Mouse (Mus musculus): ENCODE data around the gene Abcg4.

Gene Abcg4

GRCm38 (mm10) chr9:44268432-44268831 lies 20.0 kb downstream of the Abcg4 start, which contains the start of gene Nlrx1:
Nlrx1 (minus strand) TSS chr9:44268599.
- no peaks in the 10 kb centered on the region for H3K27me3 ChIP-seq (ENCODE audit: control insufficient read depth, insufficient read depth, low read length, poor library complexity, severe bottlenecking)
- no peak for DNase-seq (ENCODE audit: low read depth, low spot score)
- no peaks in the 10 kb centered on the region for H3K36me3 ChIP-seq (ENCODE audit: control insufficient read depth, insufficient read depth, low read length, poor library complexity, severe bottlenecking)

- no peaks in the 10 kb centered on the region for H3K36me3 ChIP-seq (ENCODE audit: control insufficient read depth, insufficient read depth, low read length, poor library complexity, severe bottlenecking)
- DNase-seq (ENCODE audit: low read depth, low spot score) = peak; percentile 86
- no peaks in the 10 kb centered on the region for H3K27me3 ChIP-seq (ENCODE audit: control insufficient read depth, insufficient read depth, low read length, poor library complexity, severe bottlenecking)
Observed at GRCm38 (mm10) chr9:44268027-44268360, 20.4 kb downstream of the Abcg4 start.

DNA sequence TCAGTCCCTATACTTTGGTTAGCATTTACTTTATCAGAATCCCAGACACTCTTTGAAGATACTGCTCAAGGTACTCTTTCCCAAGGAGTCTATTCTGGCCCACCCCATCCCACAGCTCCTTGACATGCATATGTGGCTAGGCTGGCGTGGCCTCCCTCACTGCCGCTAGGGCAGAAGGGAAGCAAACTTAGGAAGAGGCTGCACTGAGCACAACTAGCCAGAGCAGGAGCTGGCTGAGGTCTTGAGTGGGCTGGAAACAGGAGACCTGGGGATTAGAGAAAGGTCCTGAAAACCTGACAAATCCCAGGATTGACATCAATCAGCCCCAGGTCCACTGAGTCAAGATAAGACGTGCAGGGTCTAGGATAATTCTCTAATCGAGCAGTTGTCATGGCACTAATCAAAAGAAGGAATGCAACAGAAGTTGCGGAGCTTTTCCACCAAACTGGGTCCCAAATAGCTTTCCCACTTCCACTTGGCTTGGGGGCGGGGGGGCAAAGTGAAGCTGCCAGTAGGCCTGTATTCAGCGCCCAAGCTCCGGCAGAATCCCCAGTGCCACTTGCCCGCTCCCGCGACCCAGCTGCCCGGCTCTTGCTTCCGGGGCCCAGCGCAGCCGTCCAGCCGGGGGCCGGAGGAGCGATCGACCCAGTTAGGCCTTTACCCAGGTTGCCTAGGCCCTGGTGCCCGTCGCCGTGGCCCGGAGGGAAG lies 20.9 kb downstream of the Abcg4 start:
- Histone ChIP-seq H3K36me3 (ENCODE audit: control insufficient read depth, insufficient read depth, low read length, poor library complexity, severe bottlenecking) (no peaks in the 10 kb centered on the region), H3K27me3 (ENCODE audit: control insufficient read depth, insufficient read depth, low read length, poor library complexity, severe bottlenecking) (no peaks in the 10 kb centered on the region)
- DNase-seq (ENCODE audit: low read depth, low spot score) = no peak

DNA sequence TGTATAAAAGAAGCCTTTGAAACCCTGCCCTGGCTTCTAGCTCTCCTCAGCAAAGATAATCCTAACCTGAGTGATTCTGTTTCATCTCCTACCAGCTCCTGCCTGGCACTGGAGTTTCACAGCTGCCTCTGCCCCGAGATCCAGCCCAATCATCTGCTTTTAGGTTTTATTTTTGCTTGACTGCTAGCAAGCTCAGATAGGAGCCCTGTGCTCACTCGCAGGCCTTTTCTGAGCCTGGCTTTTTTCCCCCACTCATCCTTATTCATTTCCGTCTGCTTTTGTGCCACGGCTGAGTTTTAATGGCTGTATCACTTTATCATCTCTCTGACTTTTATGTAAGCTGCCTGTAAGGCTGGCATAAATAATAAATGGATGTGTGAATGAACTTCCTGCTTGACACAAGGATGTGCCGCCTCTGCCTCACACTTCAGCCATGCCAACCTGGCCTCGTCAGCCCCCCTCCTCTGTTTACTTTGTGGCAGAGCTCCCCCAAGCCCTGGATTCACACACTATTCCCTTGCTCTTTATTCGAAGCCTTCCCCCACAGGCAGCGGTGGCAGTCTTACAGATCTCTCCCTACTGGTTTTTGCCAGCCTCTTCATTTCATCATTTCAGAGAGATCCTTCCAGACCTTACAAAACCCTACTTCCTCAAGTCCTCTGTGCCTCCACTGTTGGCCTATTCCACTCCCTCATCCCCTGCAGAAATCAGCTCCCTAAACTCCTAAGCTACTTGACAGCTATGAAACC lies 21.8 kb downstream of the Abcg4 start:
- H3K27me3 ChIP-seq (ENCODE audit: control insufficient read depth, insufficient read depth, low read length, poor library complexity, severe bottlenecking) = no peaks in the 10 kb centered on the region
- DNase-seq (ENCODE audit: low read depth, low spot score) = no peak
- H3K36me3 ChIP-seq (ENCODE audit: control insufficient read depth, insufficient read depth, low read length, poor library complexity, severe bottlenecking) = no peaks in the 10 kb centered on the region

DNA sequence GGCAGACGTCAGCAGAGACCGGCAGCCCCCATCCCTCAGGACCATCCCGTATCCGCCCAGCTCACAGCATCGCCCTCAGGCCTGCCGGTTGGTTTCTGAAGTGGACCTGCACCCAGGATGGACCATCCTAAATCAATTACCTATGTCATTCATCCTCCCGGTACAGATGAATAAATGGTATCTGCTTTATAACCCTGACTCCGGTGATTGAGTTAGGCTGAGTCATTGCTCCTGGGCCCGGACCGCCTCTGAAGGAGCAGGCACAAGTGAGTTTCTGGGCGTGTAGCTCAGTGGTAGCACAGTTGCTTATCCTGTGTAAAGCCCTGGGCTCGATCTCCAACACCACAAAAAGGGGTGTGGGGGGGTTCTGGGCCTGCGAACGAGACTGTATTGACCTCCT lies 27.0 kb downstream of the Abcg4 start:
- H3K36me3 ChIP-seq (ENCODE audit: control insufficient read depth, insufficient read depth, low read length, poor library complexity, severe bottlenecking) = no peaks in the 10 kb centered on the region
- H3K27me3 ChIP-seq (ENCODE audit: control insufficient read depth, insufficient read depth, low read length, poor library complexity, severe bottlenecking) = no peaks in the 10 kb centered on the region

DNA sequence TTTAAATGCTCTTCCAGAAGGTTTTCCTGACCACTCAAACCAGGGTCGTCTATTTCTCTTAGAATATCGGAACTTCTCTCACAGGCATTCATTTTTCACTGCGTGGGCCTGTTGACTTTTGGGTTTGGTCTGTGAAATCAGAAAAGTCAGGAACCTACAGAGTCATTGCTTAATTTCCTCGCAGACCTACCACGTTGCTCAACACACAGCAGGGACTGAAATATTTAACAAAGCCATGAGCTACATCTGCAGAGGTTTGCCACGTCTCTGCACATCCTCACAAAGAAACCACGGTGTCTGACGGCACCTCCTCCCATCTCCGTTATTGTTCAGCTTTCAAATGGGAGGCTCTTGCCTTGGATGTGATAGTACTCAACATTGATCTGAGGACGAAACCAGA lies 29.4 kb downstream of the Abcg4 start:
- Histone ChIP-seq H3K36me3 (ENCODE audit: control insufficient read depth, insufficient read depth, low read length, poor library complexity, severe bottlenecking) (no peaks in the 10 kb centered on the region), H3K27me3 (ENCODE audit: control insufficient read depth, insufficient read depth, low read length, poor library complexity, severe bottlenecking) (no peaks in the 10 kb centered on the region)
- no peak for DNase-seq (ENCODE audit: low read depth, low spot score)

More for the DNA sequence above, 27.0 kb downstream of the Abcg4 start:
- DNase-seq (ENCODE audit: low read depth, low spot score) = no peak

DNA sequence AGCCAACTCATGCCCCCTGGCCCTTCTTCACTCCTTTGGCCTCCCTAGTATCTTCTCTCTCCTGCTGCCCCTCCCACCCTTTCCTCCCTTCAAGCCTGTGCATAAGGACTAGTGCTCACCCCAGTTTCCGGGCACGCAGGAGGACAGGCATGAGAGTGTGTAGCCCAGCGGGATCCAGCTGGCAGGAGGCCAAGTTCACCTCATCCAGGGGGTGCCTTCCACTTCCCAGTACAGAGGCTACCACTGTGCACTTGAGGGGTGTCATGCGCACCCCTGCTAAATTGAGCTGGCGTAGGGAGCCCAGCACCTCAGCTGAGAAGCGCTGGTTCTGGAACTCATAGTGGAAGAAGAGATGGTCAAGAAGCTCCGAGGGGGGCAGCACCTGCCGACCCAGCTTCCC lies 32.2 kb downstream of the Abcg4 start:
- no peaks in the 10 kb centered on the region for H3K27me3 ChIP-seq (ENCODE audit: control insufficient read depth, insufficient read depth, low read length, poor library complexity, severe bottlenecking)
- no peak for DNase-seq (ENCODE audit: low read depth, low spot score)
- H3K36me3 ChIP-seq (ENCODE audit: control insufficient read depth, insufficient read depth, low read length, poor library complexity, severe bottlenecking) = no peaks in the 10 kb centered on the region

- no peak for DNase-seq (ENCODE audit: low read depth, low spot score)
- Histone ChIP-seq H3K36me3 (ENCODE audit: control insufficient read depth, insufficient read depth, low read length, poor library complexity, severe bottlenecking) (no peaks in the 10 kb centered on the region), H3K27me3 (ENCODE audit: control insufficient read depth, insufficient read depth, low read length, poor library complexity, severe bottlenecking) (no peaks in the 10 kb centered on the region)
Observed at GRCm38 (mm10) chr9:44255136-44255521, 33.3 kb downstream of the Abcg4 start.

DNA sequence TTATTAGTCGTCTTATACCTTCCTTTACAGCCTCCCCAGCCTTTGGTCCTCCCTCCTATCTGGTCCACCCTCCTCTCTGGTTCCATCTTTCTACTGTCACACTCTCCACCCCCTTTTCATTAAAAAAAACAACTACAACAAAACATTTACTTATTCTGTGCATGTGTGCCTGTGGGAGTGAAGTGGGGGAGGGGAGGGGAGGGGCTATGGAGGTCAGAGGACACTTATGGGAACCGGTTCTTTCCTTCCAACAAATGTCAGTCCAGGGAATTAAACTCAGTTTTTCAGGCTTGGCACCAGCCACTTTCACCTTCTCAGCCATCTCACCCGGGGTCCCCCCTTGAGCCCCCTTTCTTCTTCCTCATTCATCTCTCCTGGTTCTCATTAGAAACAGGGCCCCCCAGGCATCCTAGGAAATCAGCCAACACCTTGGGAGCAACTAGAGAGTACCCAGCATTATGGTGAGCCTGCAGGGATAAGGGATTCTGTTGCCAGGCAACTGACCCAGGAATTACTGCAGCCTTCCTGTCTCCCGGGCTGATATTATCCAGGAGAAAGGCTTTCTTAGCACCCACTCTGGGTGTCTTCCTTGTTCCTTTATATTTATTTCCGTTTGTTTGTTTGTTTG lies 33.8 kb downstream of the Abcg4 start:
- Histone ChIP-seq H3K27me3 (ENCODE audit: control insufficient read depth, insufficient read depth, low read length, poor library complexity, severe bottlenecking) (no peaks in the 10 kb centered on the region), H3K36me3 (ENCODE audit: control insufficient read depth, insufficient read depth, low read length, poor library complexity, severe bottlenecking) (no peaks in the 10 kb centered on the region)
- no peak for DNase-seq (ENCODE audit: low read depth, low spot score)

GRCm38 (mm10) chr9:44253441-44253840 lies 35.0 kb downstream of the Abcg4 start:
- DNase-seq (ENCODE audit: low read depth, low spot score) = no peak
- no peaks in the 10 kb centered on the region for H3K36me3 ChIP-seq (ENCODE audit: control insufficient read depth, insufficient read depth, low read length, poor library complexity, severe bottlenecking)
- H3K27me3 ChIP-seq (ENCODE audit: control insufficient read depth, insufficient read depth, low read length, poor library complexity, severe bottlenecking) = no peaks in the 10 kb centered on the region

- H3K27me3 ChIP-seq (ENCODE audit: control insufficient read depth, insufficient read depth, low read length, poor library complexity, severe bottlenecking) = no peaks in the 10 kb centered on the region
- no peak for DNase-seq (ENCODE audit: low read depth, low spot score)
- H3K36me3 ChIP-seq (ENCODE audit: control insufficient read depth, insufficient read depth, low read length, poor library complexity, severe bottlenecking) = no peaks in the 10 kb centered on the region
Observed at GRCm38 (mm10) chr9:44251314-44251713, 37.1 kb downstream of the Abcg4 start, which contains the start of gene Pdzd3. Pdzd3 (minus strand) TSS chr9:44251471.

GRCm38 (mm10) chr9:44250445-44250844 lies 38.0 kb downstream of the Abcg4 start:
- DNase-seq (ENCODE audit: low read depth, low spot score) = no peak
- Histone ChIP-seq H3K36me3 (ENCODE audit: control insufficient read depth, insufficient read depth, low read length, poor library complexity, severe bottlenecking) (no peaks in the 10 kb centered on the region), H3K27me3 (ENCODE audit: control insufficient read depth, insufficient read depth, low read length, poor library complexity, severe bottlenecking) (no peaks in the 10 kb centered on the region)

- Histone ChIP-seq H3K36me3 (ENCODE audit: control insufficient read depth, insufficient read depth, low read length, poor library complexity, severe bottlenecking) (no peaks in the 10 kb centered on the region), H3K27me3 (ENCODE audit: control insufficient read depth, insufficient read depth, low read length, poor library complexity, severe bottlenecking) (no peaks in the 10 kb centered on the region)
- DNase-seq (ENCODE audit: low read depth, low spot score) = peak; percentile 62
Observed at GRCm38 (mm10) chr9:44249181-44250146, 39.0 kb downstream of the Abcg4 start.

GRCm38 (mm10) chr9:44247907-44248306 lies 40.5 kb downstream of the Abcg4 start:
- no peak for DNase-seq (ENCODE audit: low read depth, low spot score)
- Histone ChIP-seq H3K36me3 (ENCODE audit: control insufficient read depth, insufficient read depth, low read length, poor library complexity, severe bottlenecking) (no peaks in the 10 kb centered on the region), H3K27me3 (ENCODE audit: control insufficient read depth, insufficient read depth, low read length, poor library complexity, severe bottlenecking) (no peaks in the 10 kb centered on the region)

All from splenic B cell, adult 2 months (primary cell).